Mouse (Mus musculus): ENCODE data around the gene Dusp19.

The Dusp19 gene

GRCm38 (mm10) chr2:80616854-80617737 is at the start of gene Dusp19, which contains the start of gene Nup35:
Dusp19 (plus strand) TSS chr2:80617045.
Nup35 (plus strand) TSS chr2:80617236.
- peak; percentile 88 for DNase-seq (ENCODE audit: low spot score in 2 of 2)

GRCm38 (mm10) chr2:80567411-80567810 is 49.4 kb upstream of the Dusp19 start:
- DNase-seq (ENCODE audit: low spot score in 2 of 2), result no peak

DNA sequence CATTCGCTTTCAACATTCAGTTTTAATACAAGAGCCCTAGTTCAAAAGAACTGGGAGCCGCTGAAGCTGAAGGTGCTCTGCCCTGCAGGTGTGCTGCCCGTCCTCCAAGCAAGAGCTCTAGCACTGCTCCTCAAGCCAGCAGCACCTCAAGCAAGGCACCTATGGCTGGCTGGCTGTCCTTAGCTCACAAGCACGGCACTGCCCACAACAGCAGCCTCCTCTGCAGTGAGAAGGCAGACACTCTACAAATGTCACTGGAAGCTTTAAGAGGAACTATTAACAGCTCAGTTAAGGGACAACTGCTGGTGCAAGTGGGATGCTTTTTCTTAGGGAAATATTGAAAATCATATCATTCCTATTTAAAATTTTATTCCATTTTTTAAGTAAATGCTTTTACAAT is 46.2 kb upstream of the Dusp19 start:
- DNase-seq (ENCODE audit: low spot score in 2 of 2), result no peak

DNA sequence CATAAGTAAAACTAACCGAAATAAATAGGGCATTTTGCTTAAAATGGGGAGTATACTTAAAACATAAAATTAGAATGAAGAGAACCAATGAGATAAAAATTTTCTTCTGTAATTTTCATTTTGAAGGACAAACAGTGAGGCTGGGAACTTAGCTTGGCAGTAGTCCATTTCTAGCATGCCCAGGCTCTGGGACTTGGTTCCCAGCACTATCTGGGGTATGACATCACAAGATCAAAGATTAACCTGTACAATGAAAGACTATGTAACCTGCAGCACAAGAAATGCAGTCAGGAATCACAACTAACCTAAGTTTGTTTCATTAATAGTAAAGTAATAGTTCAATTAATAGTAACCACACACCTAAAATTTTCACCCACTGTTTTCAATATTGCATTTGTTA is 39.6 kb upstream of the Dusp19 start:
- no peak for DNase-seq (ENCODE audit: low spot score in 2 of 2)

DNA sequence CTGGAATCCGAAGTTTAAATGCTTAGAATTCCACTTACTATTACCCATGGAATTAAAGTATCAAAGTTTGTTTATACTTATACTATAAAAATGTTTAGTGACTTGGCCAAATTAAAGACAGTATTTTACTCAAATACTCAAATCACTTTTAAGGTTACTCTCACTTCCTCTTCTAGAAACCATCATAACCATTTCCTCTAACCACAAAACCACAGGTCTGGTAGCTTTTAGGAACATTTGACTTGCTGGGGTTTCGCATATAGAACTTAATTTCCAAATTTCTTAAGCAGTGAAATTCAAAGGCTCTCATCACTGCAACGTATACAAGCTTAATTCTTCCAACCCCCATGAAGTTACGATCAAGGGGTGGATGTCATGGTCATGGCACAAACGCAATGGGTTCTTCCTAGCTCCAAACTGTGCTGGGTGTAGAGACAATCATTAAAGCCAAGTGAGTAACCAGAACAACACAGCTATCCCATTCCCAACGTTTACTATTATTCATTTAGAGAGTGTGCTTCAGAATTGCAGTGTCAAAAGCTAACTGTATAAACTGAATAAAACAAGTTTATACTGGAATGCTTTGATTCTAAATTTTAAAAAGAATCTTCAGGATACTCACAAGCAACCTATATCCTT is 37.5 kb upstream of the Dusp19 start:
- peak in 1 of 2 experiments; percentile 4 for DNase-seq (ENCODE audit: low spot score in 2 of 2)

- peak in 1 of 2 experiments; percentile 2 for DNase-seq (ENCODE audit: low spot score in 2 of 2)
These were observed 36.4 kb upstream of the Dusp19 start for GRCm38 (mm10) chr2:80580311-80580961.

DNA sequence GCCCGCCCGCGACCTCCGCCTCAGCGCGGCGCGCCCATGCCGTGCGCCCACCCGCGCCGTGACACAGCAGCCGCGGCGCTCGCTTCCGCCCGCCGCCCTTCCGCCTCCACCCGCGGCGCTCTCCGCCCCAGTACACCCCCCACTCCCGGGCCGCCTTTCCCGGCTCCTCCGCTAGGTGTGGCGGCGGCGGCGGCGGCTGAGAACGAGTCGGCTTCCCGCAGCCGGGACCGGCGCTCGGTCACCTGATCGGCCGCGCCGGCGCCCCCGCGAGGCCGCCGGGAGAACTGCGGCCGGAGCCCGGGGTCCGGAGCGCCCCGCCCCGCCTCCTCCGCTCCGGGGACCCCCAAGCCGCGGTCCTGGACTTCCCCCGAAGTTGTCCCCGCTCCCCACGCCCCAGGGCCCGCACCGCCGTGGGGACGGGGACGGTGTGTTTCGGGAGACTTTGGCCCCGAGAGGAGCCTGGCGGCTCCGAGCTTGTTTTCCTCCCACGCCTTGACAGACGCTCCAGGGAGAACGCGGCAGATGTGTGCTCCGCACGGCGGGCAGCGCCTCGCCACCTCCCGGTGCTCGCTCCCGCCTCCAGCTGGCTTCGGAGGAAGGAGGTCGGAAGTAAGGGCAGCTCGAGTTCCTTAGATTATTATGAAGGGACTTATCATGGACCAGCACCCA is 35.7 kb upstream of the Dusp19 start, which contains the start of gene Nckap1:
Gene Nckap1, minus strand, starts transcription at position 338 of the 669 bp plus-strand sequence.
- DNase-seq (ENCODE audit: low spot score in 2 of 2), result peak; percentile 48 to 56

GRCm38 (mm10) chr2:80582356-80582755 is 34.5 kb upstream of the Dusp19 start:
- DNase-seq (ENCODE audit: low spot score in 2 of 2), result no peak

DNA sequence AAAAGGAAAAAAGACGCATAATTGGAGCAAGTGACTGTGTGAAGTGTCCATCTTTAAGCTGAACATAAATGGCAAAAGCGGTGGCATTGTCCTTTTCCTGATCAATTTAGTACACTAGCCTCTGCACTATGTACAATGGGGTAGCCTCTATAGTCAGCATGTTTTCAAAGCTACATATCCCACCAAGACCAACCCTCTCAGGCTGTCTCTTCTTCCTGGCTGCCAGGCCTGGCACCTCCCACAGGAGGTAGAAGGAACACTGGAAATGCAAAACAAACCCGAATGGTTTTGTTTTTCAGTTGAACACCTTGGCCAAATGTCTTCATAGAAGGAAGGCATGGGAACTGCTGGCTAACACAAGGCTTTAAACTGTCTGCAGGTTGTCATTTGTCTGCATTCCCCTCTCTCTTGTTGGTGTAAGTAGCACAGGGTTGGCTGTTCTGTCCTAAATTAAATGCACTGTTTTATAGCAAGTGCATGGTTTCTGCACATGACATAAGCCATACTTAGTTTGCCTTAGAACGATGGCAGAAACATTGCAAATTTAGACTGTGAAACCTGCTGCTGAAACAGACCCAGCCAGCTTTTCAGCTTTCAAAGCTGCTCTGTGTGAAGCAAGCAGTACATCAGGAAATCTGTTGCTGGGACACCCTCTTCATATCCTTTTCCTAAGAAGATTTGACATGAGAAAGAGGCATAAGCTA is 22.5 kb upstream of the Dusp19 start:
- no peak for DNase-seq (ENCODE audit: low spot score in 2 of 2)

DNA sequence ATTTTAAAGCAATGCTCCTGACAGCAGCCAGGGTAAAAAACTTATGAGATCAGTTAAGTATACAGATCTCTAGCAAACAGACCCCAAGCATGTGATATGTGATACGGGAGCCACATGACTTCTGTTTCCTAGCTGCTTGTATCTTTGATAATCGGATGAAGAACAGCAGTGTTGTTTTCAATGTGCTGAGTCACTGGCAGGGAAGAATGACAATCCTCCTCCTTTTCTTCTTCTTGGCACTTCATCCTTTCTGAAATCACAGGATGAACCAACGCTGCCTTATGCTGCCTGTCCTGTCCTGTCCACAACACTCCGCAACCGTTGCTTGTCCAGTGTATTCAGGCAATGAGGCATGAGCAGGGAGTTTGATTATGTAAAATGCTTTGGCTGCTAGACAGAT is 19.9 kb upstream of the Dusp19 start:
- DNase-seq (ENCODE audit: low spot score in 2 of 2), result no peak

- no peak for DNase-seq (ENCODE audit: low spot score in 2 of 2)
These were observed 17.0 kb upstream of the Dusp19 start for GRCm38 (mm10) chr2:80599850-80600249.

DNA sequence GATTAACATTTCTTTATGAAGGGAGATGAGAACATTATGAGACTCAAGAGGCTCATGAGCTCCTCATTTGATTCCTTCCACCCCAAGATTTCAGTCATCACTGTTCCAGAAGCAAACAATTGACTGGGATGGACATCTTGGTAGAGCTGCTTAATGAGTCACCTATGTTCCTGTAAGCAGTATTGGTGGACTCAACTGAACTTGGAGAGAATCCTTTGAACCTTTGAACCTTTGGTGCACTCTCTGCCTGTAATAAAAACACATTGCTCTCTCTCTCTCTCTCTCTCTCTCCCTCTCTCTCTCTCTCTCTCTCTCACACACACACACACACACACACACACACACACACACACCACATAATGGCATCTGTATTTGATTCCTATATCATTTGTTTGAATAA is 16.2 kb upstream of the Dusp19 start:
- DNase-seq (ENCODE audit: low spot score in 2 of 2), result no peak

- DNase-seq (ENCODE audit: low spot score in 2 of 2), result no peak
These were observed 14.1 kb upstream of the Dusp19 start for GRCm38 (mm10) chr2:80602756-80603155.

- no peak for DNase-seq (ENCODE audit: low spot score in 2 of 2)
These were observed 12.9 kb upstream of the Dusp19 start for GRCm38 (mm10) chr2:80603771-80604426.

DNA sequence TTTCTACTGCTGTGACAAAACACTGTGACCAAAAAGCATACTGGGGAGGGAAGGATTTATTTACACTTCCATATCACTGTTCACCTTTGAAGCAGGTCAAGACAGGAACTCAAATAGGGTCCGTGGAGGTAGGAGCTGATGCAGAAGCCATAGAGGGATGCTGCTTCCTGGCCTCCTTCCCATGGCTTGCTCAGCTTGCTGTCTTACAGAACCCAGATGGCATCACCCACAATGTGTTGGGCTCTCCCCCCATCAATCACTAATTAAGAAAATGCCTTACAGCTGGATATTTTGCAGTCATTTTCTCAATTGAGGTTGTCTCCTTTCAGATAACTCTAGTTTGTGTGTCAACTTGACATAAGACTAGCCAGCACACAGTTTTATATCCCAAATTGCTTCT is 4.6 kb upstream of the Dusp19 start:
- DNase-seq (ENCODE audit: low spot score in 2 of 2), result no peak

DNA sequence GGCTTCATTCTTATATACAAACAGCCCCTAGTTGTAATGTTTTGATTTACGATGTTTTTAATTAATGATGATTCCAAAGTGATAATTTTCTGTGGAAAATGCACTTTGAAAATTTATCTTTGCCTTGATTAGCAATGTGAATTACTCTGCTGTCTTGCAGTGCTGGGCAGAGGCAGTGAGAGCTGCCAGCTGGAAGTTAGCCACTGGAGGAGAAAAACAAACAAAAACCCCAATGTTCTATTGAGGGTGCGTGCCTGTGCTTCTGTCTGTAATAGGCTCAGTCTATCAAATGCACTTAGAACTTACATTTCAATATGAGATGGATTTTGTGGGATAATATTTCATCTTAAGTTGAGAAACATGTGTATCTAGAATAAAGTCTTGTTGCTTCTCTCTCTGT is 4.0 kb upstream of the Dusp19 start:
- no peak for DNase-seq (ENCODE audit: low spot score in 2 of 2)

DNA sequence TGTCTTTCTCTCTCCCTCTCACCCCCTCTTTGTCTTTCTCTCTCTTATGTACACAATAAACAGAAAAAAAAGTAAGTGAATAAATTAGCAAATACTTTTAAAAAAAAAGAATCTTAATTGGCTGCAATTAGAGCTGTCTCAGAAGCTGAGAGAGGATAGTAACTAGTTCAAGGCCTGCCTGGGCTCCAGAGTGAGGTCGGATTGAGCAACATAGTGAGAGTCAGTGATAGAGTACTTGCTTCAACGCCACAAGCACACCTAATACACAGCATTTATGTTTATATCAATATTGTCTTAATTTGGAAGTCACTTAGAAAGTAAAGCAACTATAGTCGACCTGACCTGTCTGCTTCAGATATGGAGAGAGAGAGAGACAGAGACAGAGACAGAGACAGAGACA is 2.1 kb downstream of the Dusp19 start:
- no peak for DNase-seq (ENCODE audit: low spot score in 2 of 2)

DNA sequence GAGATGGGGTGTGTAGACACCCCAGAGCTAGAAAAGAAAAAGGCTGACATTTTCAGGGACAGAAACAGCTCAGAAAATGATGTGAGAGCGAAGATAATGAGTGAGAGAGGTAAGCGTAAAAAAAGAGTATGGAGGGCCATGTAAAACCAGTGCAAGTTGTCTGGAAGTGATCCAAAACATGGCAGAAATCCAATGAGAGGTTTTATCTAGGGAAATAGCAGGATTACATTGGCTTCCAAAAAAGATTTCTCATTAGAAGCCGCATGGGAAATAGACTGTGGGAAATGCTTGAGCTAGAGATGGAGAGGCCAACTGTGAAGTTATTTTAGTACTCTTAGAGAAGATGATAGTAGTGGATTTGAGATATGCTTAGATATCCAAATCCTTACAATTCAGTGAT is 5.1 kb downstream of the Dusp19 start:
- DNase-seq (ENCODE audit: low spot score in 2 of 2), result no peak

GRCm38 (mm10) chr2:80624523-80624922 is 7.7 kb downstream of the Dusp19 start:
- DNase-seq (ENCODE audit: low spot score in 2 of 2), result no peak

DNA sequence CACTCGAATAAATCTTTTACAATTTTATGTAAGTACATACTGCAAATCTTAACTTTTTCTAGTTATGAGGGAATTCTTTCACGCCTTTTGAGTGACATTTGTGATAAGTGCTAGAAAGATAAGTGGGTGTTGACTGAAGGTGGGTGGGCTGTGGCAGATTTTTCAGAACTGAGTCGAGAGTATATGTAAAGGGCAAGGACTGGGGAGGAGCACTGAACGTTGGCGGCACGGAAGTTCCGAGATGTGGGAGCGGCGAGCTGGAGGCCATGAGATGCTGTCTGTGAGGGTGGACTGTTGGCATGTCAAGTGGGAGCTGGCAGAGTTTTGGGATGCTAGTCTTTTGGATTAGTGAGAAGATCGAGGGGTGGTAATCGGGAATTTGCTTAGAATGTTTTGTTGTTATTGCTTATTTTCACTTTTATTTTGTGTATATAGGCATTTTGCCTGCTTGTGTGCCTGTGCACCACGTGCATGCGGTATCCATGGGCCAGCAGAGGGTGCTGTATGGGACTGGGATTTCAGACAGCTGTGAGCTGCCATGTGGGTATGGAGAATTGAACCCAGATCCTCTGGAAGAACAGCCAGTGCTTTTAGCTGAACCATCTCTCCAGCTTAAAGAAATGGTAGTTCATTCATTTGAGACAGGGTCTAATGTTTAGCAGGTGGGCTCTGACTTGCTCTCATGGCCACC is 15.6 kb downstream of the Dusp19 start:
- DNase-seq (ENCODE audit: low spot score in 2 of 2), result no peak

Measured in natural killer cell, adult 2 months (primary cell).